Mouse (Mus musculus) erythroblast, embryonic 14.5 days (primary cell): ENCODE data around the gene Car3.

Experiments
- GATA1 ChIP-seq: IDR thresholded peaks from 2 replicates; pipeline ENCODE4 v1.6.1; 2012; ENCODE audit warnings: low read length, inconsistent platforms, mixed read lengths
- TAL1 ChIP-seq: IDR thresholded peaks from 3 replicates; pipeline ENCODE4 v1.6.1; 2012; ENCODE audit warnings: low read length, inconsistent platforms, mixed read lengths

DNA sequence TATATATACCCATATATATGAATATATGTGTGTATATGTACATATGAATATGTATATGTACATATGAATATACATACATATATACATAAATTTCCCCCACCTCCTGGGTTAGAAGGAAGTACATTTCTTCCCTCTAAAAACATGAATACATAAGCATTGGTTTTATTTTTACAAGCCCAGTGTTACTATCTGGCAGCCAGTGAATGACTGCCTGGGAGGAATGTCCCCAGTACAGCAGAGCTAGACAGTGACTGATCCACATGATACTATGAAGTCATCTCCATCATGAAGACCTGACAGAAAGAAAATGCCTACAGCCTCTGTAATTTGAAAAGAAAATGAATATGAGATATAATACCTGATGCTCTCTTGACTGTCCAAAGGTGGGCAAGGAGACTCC is 21.5 kb downstream of the Car3 start:
- no peak for TF ChIP-seq GATA1
- TF ChIP-seq TAL1: no peak
